Mouse (Mus musculus): ENCODE measurements around the gene Haus4.

GRCm38 (mm10) chr14:54602613-54603012 lies 48.2 kb upstream of the Haus4 start:
- TF ChIP-seq POLR2A (IDR thresholded peaks at IDR 0.05; ENCODE audit: extremely low read depth, insufficient read depth, low read length) (no peak), CTCF (IDR thresholded peaks at IDR 0.05; ENCODE audit: extremely low read depth, insufficient read depth, low read length) (no peak)
